Mouse (Mus musculus) cerebellum, postnatal 36 days (tissue): ENCODE data around the gene Chchd5.

Experiments
- DNase-seq, 2 experiments: peaks; one replicate each; pipeline ENCODE4 v3.0.0; 2021 to 2022; ENCODE audit warnings: mixed read lengths in 2 of 2

Gene Chchd5

DNA sequence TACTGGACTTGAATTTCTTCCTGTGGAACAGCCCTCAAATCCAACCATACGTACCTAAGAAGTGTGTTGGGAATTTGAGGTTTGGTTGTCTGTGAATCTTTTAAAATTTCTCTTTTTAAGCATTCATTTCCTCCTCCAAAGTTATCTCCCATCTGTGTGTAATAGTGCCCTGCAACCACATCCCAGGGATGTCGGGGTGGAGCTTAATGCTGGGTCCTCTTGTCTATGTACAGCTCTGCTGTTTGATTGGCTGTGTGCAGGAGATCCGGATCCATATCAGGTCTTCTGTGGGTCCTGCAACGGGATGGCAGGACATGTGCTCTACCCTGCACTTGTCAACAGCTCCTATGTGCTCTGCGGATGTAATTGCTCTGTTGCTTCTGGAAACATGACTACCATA, 35.3 kb downstream of the Chchd5 start:
- no peak for DNase-seq

DNA sequence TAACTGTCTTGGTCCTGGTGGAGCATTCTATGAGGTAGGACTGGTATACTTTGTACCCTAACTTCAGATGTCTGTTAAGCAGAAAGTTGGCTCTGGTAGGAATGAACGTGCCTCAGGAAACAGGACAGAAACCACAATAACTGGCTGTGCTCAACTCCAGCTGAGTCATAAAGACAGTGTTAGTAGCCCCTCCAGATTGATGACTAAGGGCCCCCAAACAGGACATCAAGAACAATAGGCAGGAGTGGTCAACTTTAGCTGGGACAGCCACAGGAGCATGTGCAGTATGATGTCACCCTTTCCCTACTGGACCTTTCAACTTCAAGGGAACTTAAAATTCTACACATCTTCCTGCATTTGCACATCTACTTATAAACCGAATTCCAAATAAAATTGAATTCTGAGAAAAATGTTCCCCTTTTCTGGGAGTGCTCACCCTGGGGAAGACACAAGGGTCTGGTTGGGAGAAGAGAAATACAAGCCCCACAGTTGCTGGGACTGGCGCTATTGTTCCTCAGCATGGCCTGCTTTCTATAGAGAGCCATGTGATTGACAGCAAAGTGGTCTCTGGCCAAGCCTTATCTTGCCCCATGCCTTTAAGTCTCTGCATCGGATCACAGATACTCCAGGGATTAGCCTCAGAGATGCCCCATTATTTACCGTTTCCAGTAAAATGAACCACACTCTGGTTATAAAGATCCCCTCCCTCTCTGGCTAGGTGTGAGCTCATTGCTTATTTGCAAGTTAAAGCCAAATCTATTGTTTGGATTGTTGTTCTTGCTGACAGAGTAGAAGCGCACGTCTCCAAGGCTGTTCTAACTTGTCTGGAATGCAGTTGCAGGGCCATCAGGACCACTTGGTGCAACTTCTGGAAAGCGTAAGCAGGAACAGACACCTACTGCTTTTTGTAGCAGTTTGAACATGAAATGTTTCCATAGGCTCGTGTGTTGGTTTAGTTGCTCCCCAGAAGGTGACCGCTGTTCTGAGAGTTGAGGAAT, 37.3 kb downstream of the Chchd5 start:
- DNase-seq, result no peak

GRCm38 (mm10) chr2:129173386-129173785, 43.9 kb downstream of the Chchd5 start:
- no peak for DNase-seq

GRCm38 (mm10) chr2:129174474-129174873, 45.0 kb downstream of the Chchd5 start:
- DNase-seq, result peak; percentile 53 to 59

- DNase-seq, result no peak
These were observed 46.1 kb downstream of the Chchd5 start for GRCm38 (mm10) chr2:129175636-129176035.

DNA sequence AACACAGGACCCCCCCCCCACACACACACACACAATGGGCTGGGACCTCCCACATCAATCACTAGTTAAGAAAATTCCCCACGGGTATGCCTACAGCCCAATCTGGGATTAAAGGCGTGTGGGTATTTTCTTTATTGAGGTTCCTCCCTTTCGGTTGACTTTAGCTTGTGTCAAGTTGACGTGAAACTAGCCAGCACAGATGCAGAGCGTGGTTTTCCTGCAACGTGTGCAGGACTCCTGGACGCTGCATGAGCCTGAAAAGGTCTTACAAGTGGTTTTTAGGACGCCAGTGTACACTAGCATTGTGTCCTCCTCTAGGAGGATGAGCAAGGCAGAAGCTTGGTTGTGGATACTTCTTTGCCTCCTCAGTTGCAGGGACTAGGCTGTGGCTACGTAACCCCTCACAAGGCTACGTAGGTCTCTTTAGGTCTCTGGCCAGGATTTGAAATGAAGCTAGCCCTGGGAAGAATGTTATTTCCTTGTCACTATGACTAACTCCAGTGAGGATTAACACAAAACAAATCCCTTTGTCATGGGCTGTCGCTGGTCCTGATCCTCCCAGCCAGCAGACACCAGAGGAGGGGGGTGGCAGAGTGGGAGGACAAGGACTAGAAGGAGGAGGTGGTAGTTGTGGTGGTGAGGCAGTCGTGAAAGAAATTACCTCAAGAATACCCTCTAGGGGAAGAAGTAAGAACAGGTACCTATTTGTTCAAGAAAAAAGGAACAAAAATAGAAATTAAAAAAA, 47.3 kb downstream of the Chchd5 start:
- DNase-seq, result no peak

DNA sequence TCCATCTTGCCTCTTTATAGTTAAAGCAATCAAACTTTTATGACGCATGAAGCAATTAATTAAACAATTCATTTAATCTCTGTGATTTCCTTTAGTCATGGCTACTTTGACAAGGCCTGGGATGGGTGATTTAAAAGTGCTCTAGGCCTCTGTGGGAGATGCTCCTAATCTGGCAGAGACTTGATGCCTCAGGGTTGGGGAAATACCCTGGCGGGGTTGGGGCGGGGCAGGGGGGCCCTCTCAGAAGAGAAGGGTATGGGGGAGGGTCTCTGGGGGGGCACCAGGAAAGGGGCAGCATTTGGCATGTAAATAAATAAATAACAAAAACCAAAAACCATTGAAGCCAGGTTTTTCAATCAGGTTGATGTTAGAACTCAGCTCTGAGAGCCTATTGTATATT, 48.2 kb downstream of the Chchd5 start:
- no peak for DNase-seq

DNA sequence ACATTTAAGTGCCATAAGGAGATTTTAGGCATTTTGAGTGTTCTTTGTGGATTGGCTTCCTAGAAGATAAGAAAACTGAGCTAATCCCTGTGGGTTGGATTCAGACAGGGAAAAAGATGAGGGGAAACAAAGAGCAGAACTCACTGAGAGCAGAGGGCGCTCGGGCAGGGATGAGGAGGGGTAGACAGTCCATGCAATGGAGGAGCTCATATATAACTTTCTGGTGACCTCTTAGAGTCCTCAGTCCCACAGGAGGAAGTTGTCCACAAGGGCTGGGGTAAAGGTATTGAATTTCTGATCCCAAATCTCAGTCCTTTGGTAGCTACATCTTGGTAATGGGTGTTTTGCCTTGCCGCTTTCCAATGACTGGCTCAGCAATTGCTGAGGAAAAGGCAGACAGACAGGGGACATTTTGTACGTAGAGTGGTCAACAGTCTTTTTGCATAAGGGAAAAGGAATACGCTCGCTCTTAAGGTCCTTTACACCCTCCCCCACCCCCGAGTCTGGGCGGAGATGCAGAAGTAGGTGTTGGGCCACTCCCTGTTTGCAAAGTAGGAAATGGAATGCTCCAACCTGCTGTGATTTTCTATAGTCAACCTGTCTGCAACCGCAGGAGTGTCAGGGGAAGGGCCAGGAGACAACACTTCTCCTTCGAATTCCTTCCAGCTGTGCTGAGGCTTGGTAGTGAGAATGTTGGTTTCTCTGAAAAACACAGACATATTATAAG, 48.8 kb downstream of the Chchd5 start:
- no peak for DNase-seq

- DNase-seq, result no peak
These were observed 50.7 kb downstream of the Chchd5 start for GRCm38 (mm10) chr2:129179946-129180853.

DNA sequence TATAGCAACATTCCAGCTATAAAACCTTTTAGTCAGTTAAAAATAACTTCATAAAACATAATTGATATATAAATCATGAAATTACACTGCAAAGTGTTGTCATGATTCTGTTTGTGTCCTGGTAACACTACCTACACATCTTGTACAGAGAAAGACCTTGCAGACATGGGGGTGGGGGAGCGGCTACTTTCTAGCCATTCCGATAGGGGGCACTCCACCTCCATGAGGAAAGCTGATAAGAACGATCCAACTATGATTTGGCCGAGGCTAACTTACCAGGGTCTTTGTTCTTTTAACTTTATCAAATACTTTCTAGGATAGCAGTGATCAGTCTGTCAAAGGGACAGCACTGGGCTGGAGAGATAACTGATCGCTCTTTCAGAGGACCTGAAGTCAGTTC, 52.0 kb downstream of the Chchd5 start:
- DNase-seq, result no peak

DNA sequence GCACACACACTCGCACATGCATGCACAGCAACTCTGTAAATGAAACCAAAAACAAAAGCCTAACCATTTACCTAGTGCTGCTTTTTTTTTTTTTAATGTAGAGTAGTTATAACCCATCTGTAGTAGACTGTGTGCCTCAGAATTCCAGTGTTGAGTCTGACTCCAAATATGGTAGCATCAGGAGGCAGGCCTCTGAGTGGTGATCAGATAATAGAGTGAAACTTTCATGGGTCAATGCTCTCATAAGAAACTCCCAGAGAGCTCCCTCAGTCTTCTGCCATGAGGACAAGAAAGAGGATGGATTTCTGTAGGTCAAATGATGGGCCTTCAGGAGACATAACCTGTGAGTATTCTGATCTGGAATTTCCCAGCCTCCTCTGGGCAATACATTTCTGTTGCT, 52.9 kb downstream of the Chchd5 start:
- no peak for DNase-seq

- DNase-seq, result no peak
These were observed 54.1 kb downstream of the Chchd5 start for GRCm38 (mm10) chr2:129183561-129184031.
